Mouse (Mus musculus) hindbrain, embryonic 12.5 days (tissue): ENCODE results near the gene Ephb1. TPM values are rescaled to one million over a fixed set of nuclear protein-coding genes. Genes with fewer than 3 reads are reported as not detected.

Source experiments
- ATAC-seq: fragments of 200-750 bp; cut with Nextera tagmentation; 2 replicates; pipeline ENCODE4 v1.8.0; 2017; ENCODE audit warnings: moderate TSS enrichment; ENCODE audit not compliant: low FRiP score
- H3K27ac ChIP-seq: fragments of 300-500 bp; sonication (generic); 2 replicates; pipeline ENCODE4 v1.5.1; 2016; ENCODE audit warnings: mild to moderate bottlenecking
- H3K27me3 ChIP-seq: fragments of 300-500 bp; sonication (generic); 2 replicates; pipeline ENCODE4 v1.6.1; 2016; ENCODE audit warnings: mild to moderate bottlenecking
- H3K36me3 ChIP-seq: fragments of 300-500 bp; sonication (generic); 2 replicates; pipeline ENCODE4 v1.6.1; 2016; ENCODE audit warnings: mild to moderate bottlenecking
- H3K4me1 ChIP-seq: fragments of 300-500 bp; sonication (generic); 2 replicates; pipeline ENCODE4 v1.6.1; 2016
- H3K4me2 ChIP-seq: fragments of 300-500 bp; sonication (generic); replicated peaks from 2 replicates; pipeline ENCODE4 v1.6.1; 2016; ENCODE audit warnings: mild to moderate bottlenecking
- H3K4me3 ChIP-seq: fragments of 300-500 bp; sonication (generic); 2 replicates; pipeline ENCODE4 v1.5.1; 2016; ENCODE audit warnings: mild to moderate bottlenecking
- H3K9ac ChIP-seq: fragments of 300-500 bp; sonication (generic); 2 replicates; pipeline ENCODE4 v1.6.1; 2016; ENCODE audit warnings: mild to moderate bottlenecking, moderate library complexity
- H3K9me3 ChIP-seq: fragments of 300-500 bp; sonication (generic); replicated peaks from 2 replicates; pipeline ENCODE4 v1.6.1; 2016; ENCODE audit warnings: mild to moderate bottlenecking
- WGBS: fragments of 180-500 bp; shearing (Covaris S2); methylation state at CpG from one replicate; pipeline ENCODE4 v1.1.7; 2016; 5-methylcytosine and 5-hydroxymethylcytosine counted together
- polyA plus RNA-seq: library from polyadenylated mRNA; unstranded; fragments of >200 nt; fragmentation: Nextera tagmentation; extraction: Ambion mirVana; gene quantifications from 2 replicates; pipeline ENCODE4 v1.2.1, GENCODE M21; 2016

Ephb1 gene
- polyA plus RNA-seq, 1 experiment from 2014 or later, result 30.2 TPM

DNA sequence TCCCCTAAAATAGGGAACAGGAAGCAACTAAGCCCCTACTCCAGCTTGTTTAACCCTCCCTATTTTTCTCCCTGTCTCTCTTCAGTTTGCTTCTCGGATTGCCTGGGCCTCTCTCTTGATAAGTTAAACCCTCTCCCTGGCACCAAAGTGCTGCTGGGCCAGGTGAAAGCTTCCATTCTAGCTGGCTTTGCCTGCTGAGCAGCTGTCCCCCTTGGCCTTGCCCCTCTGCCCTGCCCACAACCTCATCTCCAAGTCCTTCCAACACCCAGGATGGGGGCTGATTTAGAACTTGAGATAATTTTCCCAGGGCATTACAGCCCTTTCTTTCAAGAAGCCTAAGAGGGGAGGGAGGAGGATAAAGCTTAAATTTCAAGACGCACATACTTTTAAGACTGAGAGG is 174.0 kb downstream of the Ephb1 start:
- Histone ChIP-seq H3K9ac (no peak overlapping the region), H3K4me3 (no peak overlapping the region), H3K27me3 (peaks cover 6% of the 10 kb centered on the region; the same call in 1 of the 2 replicates), H3K36me3 (no peaks in the 10 kb centered on the region), H3K27ac (peak overlapping the region; percentile 66; the same call in 1 of the 2 replicates), H3K4me1 (peaks cover 40% of the 10 kb centered on the region), H3K4me2 (no peak overlapping the region), H3K9me3 (no peaks in the 10 kb centered on the region)
- no peak for ATAC-seq
- 63% methylated on average over 2 of the region's 2 CpGs for WGBS

DNA sequence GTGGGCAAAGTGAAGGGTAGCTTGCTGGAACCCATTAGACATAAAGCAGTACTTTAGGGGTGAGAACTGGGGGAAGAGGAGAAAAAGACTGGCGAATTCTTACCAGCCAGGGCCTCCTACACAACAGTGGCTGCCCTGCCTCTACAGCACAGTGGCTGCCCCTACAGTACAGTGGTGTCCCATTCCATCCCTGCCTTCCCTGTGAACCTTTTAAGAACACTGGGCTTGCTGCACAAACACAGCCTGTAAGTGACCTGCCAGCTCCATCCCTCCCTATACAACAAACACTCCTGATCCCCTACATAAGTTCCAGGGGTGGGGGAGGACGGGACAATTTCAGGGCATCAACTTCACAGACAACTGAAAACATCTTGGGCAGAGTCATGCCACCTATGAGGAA is 174.4 kb downstream of the Ephb1 start:
- no peak for ATAC-seq
- Histone ChIP-seq H3K27me3 (peaks cover 4% of the 10 kb centered on the region; the same call in 1 of the 2 replicates), H3K4me1 (peaks cover 40% of the 10 kb centered on the region), H3K9me3 (no peaks in the 10 kb centered on the region), H3K36me3 (no peaks in the 10 kb centered on the region), H3K27ac (no peak overlapping the region), H3K4me2 (no peak overlapping the region), H3K9ac (no peak overlapping the region), H3K4me3 (no peak overlapping the region)
- WGBS, result 61% methylated on average over 2 of the region's 2 CpGs

DNA sequence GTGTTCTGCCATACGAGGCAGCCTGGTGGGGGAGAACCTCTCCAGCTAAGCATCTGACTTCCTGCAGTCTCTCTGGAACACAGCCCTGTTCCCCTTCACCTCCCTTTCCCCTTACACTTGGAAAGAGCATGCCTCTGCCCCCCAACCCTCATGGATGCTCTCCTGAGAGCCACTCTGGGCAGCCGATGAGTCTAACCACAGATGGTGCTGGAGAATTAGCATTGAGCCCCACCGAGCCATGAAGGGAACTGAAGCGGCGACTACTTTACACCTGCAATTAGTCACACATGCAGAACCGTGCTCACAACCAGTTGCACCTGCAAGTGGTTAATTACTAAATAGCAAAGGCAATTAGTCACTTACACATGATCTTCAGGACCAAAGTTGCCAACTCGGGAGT is 184.8 kb downstream of the Ephb1 start:
- ATAC-seq, result no peak
- no peak overlapping the region for H3K27ac ChIP-seq
- H3K9me3 ChIP-seq, result no peaks in the 10 kb centered on the region
- H3K4me3 ChIP-seq, result no peak overlapping the region
- H3K27me3 ChIP-seq, result no peaks in the 10 kb centered on the region
- H3K9ac ChIP-seq, result no peak overlapping the region
- H3K36me3 ChIP-seq, result no peaks in the 10 kb centered on the region
- no peaks in the 10 kb centered on the region for H3K4me1 ChIP-seq
- WGBS, result 71% methylated on average over 7 of the region's 7 CpGs
- no peak overlapping the region for H3K4me2 ChIP-seq

DNA sequence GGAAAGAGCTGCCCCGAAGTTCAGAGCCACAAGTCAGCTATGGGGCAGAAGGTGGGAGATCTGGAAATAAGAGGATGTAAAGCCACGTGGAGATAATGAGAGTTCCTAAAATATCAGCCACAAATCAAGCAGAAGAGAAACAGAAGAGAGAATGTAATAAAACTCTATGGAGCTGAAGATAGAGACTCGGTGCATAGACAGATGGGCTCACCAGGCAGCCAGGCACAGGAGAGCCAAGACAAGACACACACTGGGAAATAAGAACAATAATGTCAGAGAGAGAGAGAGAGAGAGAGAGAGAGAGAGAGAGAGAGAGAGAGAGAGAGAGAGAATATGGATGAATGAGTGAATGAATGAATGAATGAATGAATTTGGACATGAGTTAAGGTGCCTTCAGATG is 198.6 kb downstream of the Ephb1 start:
- Histone ChIP-seq H3K36me3 (no peaks in the 10 kb centered on the region), H3K27ac (no peak overlapping the region), H3K4me1 (no peaks in the 10 kb centered on the region), H3K9me3 (no peaks in the 10 kb centered on the region), H3K27me3 (no peaks in the 10 kb centered on the region), H3K4me3 (no peak overlapping the region), H3K9ac (no peak overlapping the region), H3K4me2 (no peak overlapping the region)
- WGBS, result 88% methylated on average over 3 of the region's 3 CpGs
- no peak for ATAC-seq

DNA sequence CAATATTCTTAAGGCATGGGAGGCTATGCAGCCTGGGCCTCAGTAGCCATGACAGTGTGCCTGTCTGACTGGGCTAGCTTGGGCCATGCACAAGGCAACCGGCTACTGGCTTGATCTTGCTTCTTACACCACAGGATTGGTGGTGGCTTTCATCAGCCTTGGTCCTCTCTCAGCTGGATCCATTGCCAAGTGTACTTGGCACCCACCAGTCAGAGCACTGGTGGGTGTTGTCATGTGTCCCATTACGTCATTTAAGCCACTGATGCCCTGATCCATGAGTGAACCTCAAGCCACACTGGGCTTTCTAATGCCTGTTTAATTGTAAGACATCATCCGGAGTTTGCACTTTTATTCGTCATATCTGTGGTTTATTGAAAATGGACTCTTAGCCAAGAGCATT is 215.3 kb downstream of the Ephb1 start:
- Histone ChIP-seq H3K9ac (no peak overlapping the region), H3K4me1 (no peaks in the 10 kb centered on the region)
- ATAC-seq, result no peak

DNA sequence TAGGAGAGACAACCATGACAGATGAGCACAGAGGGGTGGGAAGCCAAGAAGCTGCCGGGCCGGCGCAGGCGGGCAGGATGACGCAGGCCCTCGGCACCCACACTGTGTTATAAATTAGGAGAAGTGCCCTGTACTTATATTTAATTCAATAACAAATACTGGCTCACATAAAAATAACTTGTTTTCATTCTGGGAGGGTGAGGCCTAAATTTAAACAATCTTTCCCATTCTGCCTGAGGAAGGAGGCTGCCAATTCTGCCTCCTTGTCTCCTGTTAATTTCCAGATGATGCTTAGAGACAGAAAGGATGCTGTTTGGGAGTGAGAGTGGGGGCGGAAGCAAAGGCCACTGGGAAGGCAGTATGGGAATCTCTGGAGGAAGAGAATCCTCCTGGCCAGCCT is 215.8 kb downstream of the Ephb1 start:
- no peak for ATAC-seq
- H3K9me3 ChIP-seq, result no peaks in the 10 kb centered on the region; the same call in 1 of the 2 replicates
- no peak overlapping the region for H3K4me3 ChIP-seq
- no peak overlapping the region for H3K27ac ChIP-seq
- no peaks in the 10 kb centered on the region for H3K27me3 ChIP-seq
- no peak overlapping the region for H3K9ac ChIP-seq
- H3K4me1 ChIP-seq, result no peaks in the 10 kb centered on the region
- 73% methylated on average over 7 of the region's 7 CpGs for WGBS
- no peak overlapping the region for H3K4me2 ChIP-seq
- H3K36me3 ChIP-seq, result no peaks in the 10 kb centered on the region

More for the DNA sequence above, 215.3 kb downstream of the Ephb1 start:
- no peaks in the 10 kb centered on the region for H3K27me3 ChIP-seq
- H3K9me3 ChIP-seq, result no peaks in the 10 kb centered on the region; the same call in 1 of the 2 replicates
- no peak overlapping the region for H3K4me2 ChIP-seq
- no peaks in the 10 kb centered on the region for H3K36me3 ChIP-seq
- no peak overlapping the region for H3K27ac ChIP-seq
- no peak overlapping the region for H3K4me3 ChIP-seq
- WGBS, result 95% methylated on average over 4 of the region's 4 CpGs

DNA sequence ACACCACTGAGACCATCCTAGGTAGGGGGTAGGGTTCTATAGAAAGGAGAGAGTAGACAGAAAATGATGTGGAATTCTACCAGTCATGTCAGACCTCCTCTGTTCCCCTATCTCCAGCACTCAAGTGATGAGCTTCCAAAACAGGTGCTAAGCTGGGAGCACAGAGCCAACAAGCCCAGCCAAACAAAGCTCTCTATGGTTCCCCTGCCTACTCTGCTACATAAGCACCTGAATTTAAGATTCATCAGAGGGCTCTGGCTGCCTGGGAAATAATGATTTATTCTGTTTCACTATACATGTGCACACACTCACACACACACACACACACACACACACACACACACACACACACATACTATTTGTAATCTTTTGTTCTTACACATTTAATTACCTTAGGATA is 216.3 kb downstream of the Ephb1 start:
- Histone ChIP-seq H3K27me3 (no peaks in the 10 kb centered on the region), H3K9ac (no peak overlapping the region), H3K27ac (no peak overlapping the region), H3K36me3 (no peaks in the 10 kb centered on the region), H3K4me2 (no peak overlapping the region), H3K9me3 (no peaks in the 10 kb centered on the region; the same call in 1 of the 2 replicates), H3K4me1 (no peaks in the 10 kb centered on the region), H3K4me3 (no peak overlapping the region)
- ATAC-seq, result no peak

DNA sequence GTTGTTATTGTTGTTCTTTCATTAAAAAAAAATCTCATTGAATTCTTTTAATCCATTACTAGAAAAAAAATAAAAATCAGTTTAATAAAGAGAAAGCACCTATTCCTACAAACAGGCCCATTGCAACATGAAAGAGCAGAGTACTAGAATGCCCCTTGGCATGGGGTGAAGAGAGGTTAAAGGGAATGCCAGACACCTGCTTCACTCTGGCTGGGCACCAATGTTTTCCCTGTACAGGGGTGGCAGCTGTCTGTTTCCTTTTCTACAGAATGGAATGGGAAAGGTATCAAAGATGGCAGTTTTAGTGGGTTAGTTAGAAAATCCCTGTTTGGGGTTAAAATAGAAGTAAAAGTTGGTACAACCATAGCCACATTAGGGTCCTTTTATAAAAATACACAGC is 224.0 kb downstream of the Ephb1 start:
- no peak for ATAC-seq
- H3K36me3 ChIP-seq, result no peaks in the 10 kb centered on the region

DNA sequence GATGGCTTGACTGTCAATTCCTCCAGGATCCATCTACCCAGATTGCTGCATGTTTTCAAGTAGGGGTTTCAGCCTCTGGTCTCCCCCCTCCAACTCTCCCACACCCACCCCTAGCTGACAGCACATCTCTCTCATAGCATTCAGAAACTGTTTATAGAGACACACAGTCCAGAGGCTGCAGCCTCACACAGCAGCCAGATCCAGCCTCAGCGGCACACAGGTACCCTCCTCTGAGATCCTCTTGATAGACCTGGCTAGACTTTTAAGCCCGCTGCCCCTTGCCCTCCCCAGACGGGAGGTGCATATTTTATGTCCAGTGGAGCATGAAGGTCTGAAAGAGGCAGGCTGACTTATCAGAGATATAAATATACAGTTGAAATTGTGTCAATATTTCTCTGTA is 228.0 kb downstream of the Ephb1 start:
- H3K9ac ChIP-seq, result no peak overlapping the region
- H3K4me2 ChIP-seq, result no peak overlapping the region
- H3K4me1 ChIP-seq, result peaks cover 19% of the 10 kb centered on the region
- H3K27ac ChIP-seq, result 0 out of 2 replicates have a peak overlapping the region, but pooled peaks have one; percentile 35
- no peak overlapping the region for H3K4me3 ChIP-seq
- no peak for ATAC-seq
- no peaks in the 10 kb centered on the region for H3K9me3 ChIP-seq
- no peaks in the 10 kb centered on the region for H3K36me3 ChIP-seq
- WGBS, result 49% methylated on average over 3 of the region's 3 CpGs
- no peaks in the 10 kb centered on the region for H3K27me3 ChIP-seq

More for the DNA sequence above, 224.0 kb downstream of the Ephb1 start:
- Histone ChIP-seq H3K9me3 (no peaks in the 10 kb centered on the region), H3K4me1 (peaks cover 11% of the 10 kb centered on the region), H3K27me3 (no peaks in the 10 kb centered on the region), H3K4me3 (no peak overlapping the region), H3K9ac (no peak overlapping the region), H3K27ac (no peak overlapping the region), H3K4me2 (no peak overlapping the region)

DNA sequence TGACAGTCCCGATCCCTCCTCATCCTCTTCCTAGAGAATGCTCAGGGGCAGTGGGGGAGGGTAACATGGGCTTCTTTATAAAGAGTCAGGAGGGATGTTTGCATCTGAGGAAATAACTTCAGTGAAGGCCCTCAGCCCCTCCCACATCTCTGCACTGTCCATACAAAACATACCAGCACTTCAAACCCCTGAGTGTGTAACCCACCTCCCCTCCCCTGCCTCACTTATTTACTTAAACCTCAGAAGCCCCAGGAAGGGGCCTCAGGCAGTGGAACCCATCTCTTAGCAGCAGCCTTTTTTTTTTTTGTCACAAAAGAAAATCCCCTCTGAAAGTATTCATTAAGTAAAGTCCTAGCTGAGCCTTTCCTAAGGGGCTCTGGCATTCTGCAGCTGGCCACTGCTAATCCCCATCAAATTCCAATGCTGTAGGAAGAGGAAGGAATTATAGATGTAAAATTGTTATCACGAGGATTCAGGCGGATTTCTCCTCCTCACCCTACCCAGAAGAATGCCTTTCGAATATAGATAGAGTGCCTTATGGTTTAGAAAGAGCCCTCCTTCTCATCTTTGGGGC is 231.5 kb downstream of the Ephb1 start:
- H3K9ac ChIP-seq, result no peak overlapping the region
- H3K36me3 ChIP-seq, result no peaks in the 10 kb centered on the region
- H3K4me3 ChIP-seq, result no peak overlapping the region
- peaks cover 19% of the 10 kb centered on the region for H3K4me1 ChIP-seq
- no peaks in the 10 kb centered on the region for H3K9me3 ChIP-seq
- no peak overlapping the region for H3K4me2 ChIP-seq
- no peak overlapping the region for H3K27ac ChIP-seq
- ATAC-seq, result no peak
- no peaks in the 10 kb centered on the region for H3K27me3 ChIP-seq
- 48% methylated on average over 4 of the region's 4 CpGs for WGBS

DNA sequence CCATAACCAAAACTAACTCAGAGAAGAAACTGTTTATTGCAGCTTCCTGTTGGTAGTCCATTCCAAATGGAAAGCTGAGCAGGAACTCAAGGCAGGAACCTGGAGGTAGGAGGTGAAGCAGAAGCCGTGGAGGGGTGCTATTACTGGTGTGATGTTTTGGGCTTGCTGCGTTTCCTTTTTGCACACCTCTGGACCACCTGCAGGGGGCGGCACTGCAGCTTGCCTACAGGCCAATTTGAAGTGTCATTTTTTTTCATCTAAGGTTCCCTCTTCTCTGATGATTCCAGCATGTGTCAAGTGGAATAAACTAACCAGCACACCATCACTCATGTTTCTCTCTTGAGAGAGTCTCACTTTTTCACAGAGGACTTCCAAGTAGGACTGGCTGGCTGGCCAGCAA is 235.1 kb downstream of the Ephb1 start:
- no peak overlapping the region for H3K4me3 ChIP-seq
- no peaks in the 10 kb centered on the region for H3K27me3 ChIP-seq
- H3K4me1 ChIP-seq, result peaks cover 7% of the 10 kb centered on the region; the same call in 1 of the 2 replicates
- no peak overlapping the region for H3K4me2 ChIP-seq
- ATAC-seq, result no peak
- H3K27ac ChIP-seq, result no peak overlapping the region
- H3K9me3 ChIP-seq, result no peaks in the 10 kb centered on the region
- whole genome bisulfite sequencing, result 77% methylated on average over 3 of the region's 3 CpGs
- no peak overlapping the region for H3K9ac ChIP-seq
- H3K36me3 ChIP-seq, result no peaks in the 10 kb centered on the region

DNA sequence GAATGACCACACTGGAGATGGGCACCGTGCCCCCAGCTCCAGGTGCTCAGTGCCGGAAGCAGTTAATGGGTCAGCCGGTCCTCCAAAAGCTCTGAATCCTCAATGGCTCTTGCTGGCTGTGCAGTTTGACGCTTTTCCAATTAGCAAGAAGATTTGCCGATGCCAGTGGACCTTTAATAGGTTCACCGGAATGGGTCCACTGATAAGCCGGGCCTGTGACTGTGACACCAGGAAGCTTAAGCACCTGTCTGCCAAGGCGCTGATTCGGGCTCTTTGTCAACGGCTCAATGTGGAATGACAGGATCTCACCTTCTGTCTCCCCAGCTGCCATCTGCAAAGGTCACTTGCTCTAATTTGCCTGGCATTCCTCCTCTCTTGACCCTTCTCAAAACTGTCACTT is 239.2 kb downstream of the Ephb1 start:
- no peak overlapping the region for H3K4me2 ChIP-seq
- WGBS, result 93% methylated on average over 10 of the region's 10 CpGs

DNA sequence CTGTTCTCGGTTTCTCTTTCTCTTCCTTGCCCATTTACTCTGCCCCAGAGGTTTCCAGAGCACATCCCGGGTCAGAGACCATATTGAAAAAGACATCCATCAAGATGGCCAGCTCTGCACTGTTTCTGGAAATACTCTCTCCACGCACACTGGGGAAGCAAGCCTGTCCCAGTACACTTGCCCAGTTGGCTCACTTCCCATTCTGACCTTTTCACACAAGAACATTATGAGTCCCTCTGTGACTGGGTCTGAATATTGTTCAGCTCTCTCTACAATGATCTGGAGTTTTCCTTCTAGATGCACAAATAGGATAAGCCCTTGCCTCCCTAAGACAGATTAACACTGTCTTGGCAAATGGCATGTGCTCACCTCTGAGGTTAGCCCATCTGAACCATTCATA is 243.0 kb downstream of the Ephb1 start:
- H3K4me3 ChIP-seq, result no peak overlapping the region
- no peak overlapping the region for H3K4me2 ChIP-seq
- no peaks in the 10 kb centered on the region for H3K36me3 ChIP-seq
- H3K27me3 ChIP-seq, result peaks cover 10% of the 10 kb centered on the region; the same call in 1 of the 2 replicates
- no peak overlapping the region for H3K27ac ChIP-seq
- peaks cover 14% of the 10 kb centered on the region for H3K4me1 ChIP-seq
- H3K9me3 ChIP-seq, result no peaks in the 10 kb centered on the region
- no peak for ATAC-seq
- H3K9ac ChIP-seq, result no peak overlapping the region
- WGBS, result 67% methylated on average over 3 of the region's 3 CpGs

More for the DNA sequence above, 239.2 kb downstream of the Ephb1 start:
- Histone ChIP-seq H3K4me3 (no peak overlapping the region), H3K9me3 (no peaks in the 10 kb centered on the region), H3K9ac (no peak overlapping the region), H3K27me3 (no peaks in the 10 kb centered on the region), H3K4me1 (0 out of 2 replicates have a peak, but pooled peaks cover 3% of the 10 kb centered on the region), H3K27ac (no peak overlapping the region), H3K36me3 (no peaks in the 10 kb centered on the region)
- no peak for ATAC-seq
